Mouse (Mus musculus): ENCODE results near the gene Sh2d7. TPM values are rescaled to one million over a fixed set of nuclear protein-coding genes. Genes with fewer than 3 reads are reported as not detected.

Gene Sh2d7
- polyA plus RNA-seq, 1 experiment = 0.11 TPM

- no peak for DNase-seq (ENCODE audit: low read depth)
- TF ChIP-seq CTCF (IDR thresholded peaks at IDR 0.05; ENCODE audit: borderline replicate concordance, extremely low read depth, insufficient read depth, insufficient read length) (no peak), POLR2A (IDR thresholded peaks at IDR 0.05; ENCODE audit: borderline replicate concordance, extremely low read depth, insufficient read depth, insufficient read length, poor library complexity, severe bottlenecking) (no peak)
Observed at GRCm38 (mm10) chr9:54544954-54545315, 6.2 kb downstream of the Sh2d7 start.

GRCm38 (mm10) chr9:54547536-54547935 lies 8.8 kb downstream of the Sh2d7 start:
- DNase-seq (ENCODE audit: low read depth) = peak; percentile 63
- TF ChIP-seq POLR2A (IDR thresholded peaks at IDR 0.05; ENCODE audit: borderline replicate concordance, extremely low read depth, insufficient read depth, insufficient read length, poor library complexity, severe bottlenecking) (no peak), CTCF (IDR thresholded peaks at IDR 0.05; ENCODE audit: borderline replicate concordance, extremely low read depth, insufficient read depth, insufficient read length) (peak; percentile 81)

- DNase-seq (ENCODE audit: low read depth) = no peak
- TF ChIP-seq CTCF (IDR thresholded peaks at IDR 0.05; ENCODE audit: borderline replicate concordance, extremely low read depth, insufficient read depth, insufficient read length) (no peak), POLR2A (IDR thresholded peaks at IDR 0.05; ENCODE audit: borderline replicate concordance, extremely low read depth, insufficient read depth, insufficient read length, poor library complexity, severe bottlenecking) (no peak)
Observed at GRCm38 (mm10) chr9:54549433-54549832, 10.6 kb downstream of the Sh2d7 start.

- TF ChIP-seq POLR2A (IDR thresholded peaks at IDR 0.05; ENCODE audit: borderline replicate concordance, extremely low read depth, insufficient read depth, insufficient read length, poor library complexity, severe bottlenecking) (no peak), CTCF (IDR thresholded peaks at IDR 0.05; ENCODE audit: borderline replicate concordance, extremely low read depth, insufficient read depth, insufficient read length) (peak; percentile 31; the same call in 1 of the 2 replicates)
- peak; percentile 52 for DNase-seq (ENCODE audit: low read depth)
Observed at GRCm38 (mm10) chr9:54552409-54552808, 13.6 kb downstream of the Sh2d7 start.

GRCm38 (mm10) chr9:54555044-54555443 lies 16.3 kb downstream of the Sh2d7 start:
- TF ChIP-seq CTCF (IDR thresholded peaks at IDR 0.05; ENCODE audit: borderline replicate concordance, extremely low read depth, insufficient read depth, insufficient read length) = no peak
- no peak for TF ChIP-seq POLR2A (IDR thresholded peaks at IDR 0.05; ENCODE audit: borderline replicate concordance, extremely low read depth, insufficient read depth, insufficient read length, poor library complexity, severe bottlenecking)
- DNase-seq (ENCODE audit: low read depth) = no peak

- DNase-seq (ENCODE audit: low read depth) = no peak
- TF ChIP-seq POLR2A (IDR thresholded peaks at IDR 0.05; ENCODE audit: borderline replicate concordance, extremely low read depth, insufficient read depth, insufficient read length, poor library complexity, severe bottlenecking) (no peak), CTCF (IDR thresholded peaks at IDR 0.05; ENCODE audit: borderline replicate concordance, extremely low read depth, insufficient read depth, insufficient read length) (no peak)
Observed at GRCm38 (mm10) chr9:54558731-54559130, 19.9 kb downstream of the Sh2d7 start.

GRCm38 (mm10) chr9:54559771-54560471 lies 21.1 kb downstream of the Sh2d7 start, which contains the start of gene Cib2:
TSS of gene Cib2 (minus strand) at chr9:54560218.
- DNase-seq (ENCODE audit: low read depth) = peak; percentile 89
- peak; percentile 39; the same call in 1 of the 2 replicates for TF ChIP-seq POLR2A (IDR thresholded peaks at IDR 0.05; ENCODE audit: borderline replicate concordance, extremely low read depth, insufficient read depth, insufficient read length, poor library complexity, severe bottlenecking)
- TF ChIP-seq CTCF (IDR thresholded peaks at IDR 0.05; ENCODE audit: borderline replicate concordance, extremely low read depth, insufficient read depth, insufficient read length) = peak; percentile 30; the same call in 1 of the 2 replicates

- no peak for DNase-seq (ENCODE audit: low read depth)
- no peak for TF ChIP-seq POLR2A (IDR thresholded peaks at IDR 0.05; ENCODE audit: borderline replicate concordance, extremely low read depth, insufficient read depth, insufficient read length, poor library complexity, severe bottlenecking)
- no peak for TF ChIP-seq CTCF (IDR thresholded peaks at IDR 0.05; ENCODE audit: borderline replicate concordance, extremely low read depth, insufficient read depth, insufficient read length)
Observed at GRCm38 (mm10) chr9:54560831-54561601, 22.2 kb downstream of the Sh2d7 start.

GRCm38 (mm10) chr9:54566958-54567357 lies 28.2 kb downstream of the Sh2d7 start:
- TF ChIP-seq POLR2A (IDR thresholded peaks at IDR 0.05; ENCODE audit: borderline replicate concordance, extremely low read depth, insufficient read depth, insufficient read length, poor library complexity, severe bottlenecking) = no peak
- no peak for TF ChIP-seq CTCF (IDR thresholded peaks at IDR 0.05; ENCODE audit: borderline replicate concordance, extremely low read depth, insufficient read depth, insufficient read length)
- no peak for DNase-seq (ENCODE audit: low read depth)

- no peak for TF ChIP-seq CTCF (IDR thresholded peaks at IDR 0.05; ENCODE audit: borderline replicate concordance, extremely low read depth, insufficient read depth, insufficient read length)
- no peak for TF ChIP-seq POLR2A (IDR thresholded peaks at IDR 0.05; ENCODE audit: borderline replicate concordance, extremely low read depth, insufficient read depth, insufficient read length, poor library complexity, severe bottlenecking)
- peak; percentile 67 for DNase-seq (ENCODE audit: low read depth)
Observed at GRCm38 (mm10) chr9:54568732-54569131, 29.9 kb downstream of the Sh2d7 start.

GRCm38 (mm10) chr9:54571130-54571839 lies 32.5 kb downstream of the Sh2d7 start:
- DNase-seq (ENCODE audit: low read depth) = no peak
- TF ChIP-seq CTCF (IDR thresholded peaks at IDR 0.05; ENCODE audit: borderline replicate concordance, extremely low read depth, insufficient read depth, insufficient read length) (no peak), POLR2A (IDR thresholded peaks at IDR 0.05; ENCODE audit: borderline replicate concordance, extremely low read depth, insufficient read depth, insufficient read length, poor library complexity, severe bottlenecking) (no peak)
